Mouse (Mus musculus) lung, adult 18-20 months (tissue): ENCODE measurements at regions not wholly inside any gene's neighbourhood (a gene's known extent, or its start where the extent isn't known, plus 50 kb on each side); places are given as distances from the start of the nearest gene placed in this dataset.

Experiments
- DNase-seq, 2 experiments: peaks; one replicate each; pipeline ENCODE4 v3.0.0; 2022; ENCODE audit warnings: mixed read lengths in 2 of 2

DNA sequence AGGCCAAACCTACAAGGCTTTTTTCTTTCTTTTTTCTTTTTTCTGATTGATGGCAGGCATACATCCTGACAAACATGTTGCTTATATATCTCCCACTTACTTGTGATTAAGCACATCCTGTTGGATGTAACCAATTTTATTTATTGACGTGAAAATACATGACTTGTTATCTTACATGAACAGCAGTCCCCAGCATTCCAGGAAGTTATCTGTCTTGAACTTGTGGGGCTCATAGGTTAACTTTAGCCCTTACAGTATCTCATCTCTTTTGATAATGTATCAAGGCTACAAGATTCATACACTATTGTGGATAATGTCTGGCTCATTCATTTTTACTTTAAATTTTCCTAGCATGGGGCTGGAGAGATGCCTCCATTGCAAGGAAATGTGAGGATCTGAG, 852.0 kb upstream of the Agtr1b start:
- DNase-seq, result no peak

DNA sequence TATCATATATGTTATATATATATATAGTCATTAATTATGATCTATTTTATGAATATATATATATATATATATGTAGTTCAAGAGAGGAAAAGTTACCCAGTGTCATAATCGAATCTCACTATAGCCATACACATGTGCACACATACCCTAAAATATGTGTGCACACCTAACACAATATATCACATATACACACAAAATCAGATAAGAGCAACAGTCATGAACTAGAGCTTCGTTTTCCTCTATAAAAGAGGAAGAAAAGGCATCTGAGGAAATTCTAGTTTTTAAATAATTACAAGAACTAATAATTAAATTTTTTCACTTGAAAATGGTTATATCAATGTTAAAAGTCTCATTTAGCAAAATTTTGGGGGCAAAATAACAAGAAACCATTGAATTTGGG, 835.3 kb upstream of the Tbl1xr1 start:
- DNase-seq, result no peak

DNA sequence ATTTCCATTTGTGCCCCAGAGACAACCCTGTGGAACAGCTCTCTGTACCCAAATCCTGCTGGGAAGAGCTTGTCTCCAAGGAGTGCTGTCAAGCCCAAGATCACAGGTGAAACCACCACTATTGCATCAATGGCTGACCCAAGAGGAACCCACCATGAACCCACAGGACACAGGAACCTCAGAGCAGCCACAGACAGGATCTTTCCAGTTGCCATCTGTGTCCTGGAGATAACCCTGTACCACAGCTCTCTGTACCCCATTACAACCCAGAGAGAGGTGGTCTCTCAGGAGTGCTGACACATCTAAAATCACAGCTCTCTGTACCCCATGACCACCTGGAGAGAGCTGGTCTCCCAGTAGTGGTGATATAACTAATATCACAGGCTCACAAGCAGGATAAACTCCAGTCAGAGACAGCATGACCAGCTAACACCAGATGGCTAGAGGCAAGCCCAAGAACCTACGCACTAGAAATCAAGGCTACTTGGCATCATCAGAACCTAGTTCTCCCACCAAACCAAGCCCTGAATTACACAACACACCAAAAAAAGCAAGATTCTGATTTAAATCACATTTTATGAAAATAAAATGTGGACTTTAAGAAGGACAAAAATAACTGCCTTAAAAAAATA, 820.2 kb upstream of the Tbl1xr1 start:
- DNase-seq, result no peak

DNA sequence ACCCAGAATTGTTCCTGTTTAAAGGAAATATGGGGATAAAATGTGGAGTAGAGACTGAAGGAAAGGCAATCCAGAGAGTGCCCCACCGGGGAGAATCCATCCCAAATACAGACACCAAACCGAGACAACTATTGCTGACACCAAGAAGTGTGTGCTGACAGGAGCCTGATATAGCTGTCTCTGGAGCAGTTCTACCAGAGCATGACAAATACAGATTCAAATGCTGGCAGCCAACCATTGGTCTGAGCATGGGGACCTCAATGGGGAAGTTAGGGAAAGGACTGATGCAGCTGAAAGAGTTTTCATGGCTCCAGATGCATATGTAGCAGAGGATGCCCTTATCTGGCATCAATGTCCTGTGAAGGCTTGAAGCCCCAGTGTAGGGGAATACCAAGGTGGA, 813.1 kb upstream of the Tbl1xr1 start:
- no peak for DNase-seq

DNA sequence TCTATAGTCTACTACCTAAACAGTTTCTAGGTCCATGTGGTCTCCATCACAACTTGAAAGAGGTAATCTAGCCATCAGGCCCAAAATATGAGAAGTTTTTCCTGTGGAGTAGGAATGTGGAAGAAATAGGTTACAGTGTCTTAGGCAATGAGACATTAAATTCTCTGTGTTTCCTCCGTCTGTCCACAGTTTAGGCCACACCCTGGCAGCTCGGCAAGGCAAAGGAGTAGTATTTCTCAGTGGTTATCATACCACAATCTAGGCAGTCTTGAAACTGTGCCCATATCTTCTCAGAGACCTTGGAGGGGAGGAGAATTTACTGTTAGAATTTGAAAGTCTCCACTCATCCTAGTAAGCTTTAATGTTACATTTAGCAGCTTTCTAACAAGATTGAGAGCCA, 811.0 kb upstream of the Tbl1xr1 start:
- DNase-seq, result no peak

DNA sequence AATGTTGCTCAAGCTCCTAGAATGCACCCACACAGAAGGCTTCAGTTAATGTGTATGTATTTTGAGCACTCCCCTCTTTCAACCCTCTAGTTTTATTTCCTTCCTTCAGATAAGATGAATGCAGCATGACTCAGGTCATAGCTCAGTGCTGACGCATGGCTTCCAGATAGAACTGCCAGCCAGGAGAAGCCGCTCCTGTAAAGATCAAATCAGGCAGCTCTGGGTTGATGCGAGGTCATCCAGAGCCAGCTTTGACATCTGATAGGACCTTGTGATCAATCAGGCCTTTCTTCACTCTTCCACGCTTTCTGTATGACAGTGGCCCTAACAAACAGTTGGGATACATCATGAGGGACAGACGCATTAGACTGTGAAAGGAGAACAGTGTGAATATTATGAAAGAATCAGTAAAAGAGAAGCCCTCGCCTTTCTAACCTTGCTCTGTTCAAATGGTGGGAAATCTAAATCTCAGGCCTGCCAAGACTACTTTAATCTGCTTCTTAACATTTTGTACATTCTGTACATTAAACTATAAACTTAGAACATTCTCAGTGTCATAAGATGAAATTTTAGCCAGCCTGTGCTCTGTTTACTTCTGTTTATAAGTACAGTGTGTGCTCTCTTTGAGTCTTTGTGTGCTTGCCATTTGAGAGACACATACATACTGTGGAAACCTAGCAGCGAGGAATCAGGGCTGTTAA, 807.9 kb upstream of the Tbl1xr1 start:
- peak; percentile 3 to 7 for DNase-seq

DNA sequence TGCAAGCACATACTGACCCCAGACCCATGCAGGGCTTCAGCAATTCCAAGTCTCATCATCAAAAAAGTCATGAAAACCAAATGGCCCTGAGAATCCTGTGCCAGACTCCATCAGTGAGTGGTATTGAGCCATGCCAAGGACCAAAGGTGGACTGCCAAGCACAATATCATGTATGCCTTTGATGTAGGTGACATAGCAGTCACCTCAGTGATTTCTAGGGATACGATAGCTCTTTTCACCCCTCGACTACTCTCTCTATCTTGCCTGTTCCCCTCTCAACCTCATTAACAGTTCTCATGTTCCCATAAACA, 807.4 kb upstream of the Tbl1xr1 start:
- DNase-seq, result no peak

DNA sequence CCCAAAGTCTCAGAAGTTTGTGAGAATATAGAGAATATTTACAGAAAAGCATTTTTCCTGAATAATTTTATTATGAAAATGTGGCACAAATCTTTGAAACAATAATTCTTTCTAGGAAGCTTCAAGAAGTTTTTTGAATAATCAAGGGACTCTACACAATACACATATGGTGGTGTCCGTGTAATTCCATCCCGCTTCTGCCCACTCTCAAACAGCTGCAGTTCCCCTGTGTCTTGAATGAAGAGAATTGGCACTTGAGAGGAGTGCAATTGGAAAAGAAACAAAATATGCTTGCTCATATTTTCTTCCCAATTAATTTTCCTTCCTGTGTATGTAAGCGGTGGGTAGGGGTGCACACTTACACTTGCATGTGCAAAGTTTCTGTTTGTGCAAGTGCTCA, 805.7 kb upstream of the Tbl1xr1 start:
- no peak for DNase-seq

DNA sequence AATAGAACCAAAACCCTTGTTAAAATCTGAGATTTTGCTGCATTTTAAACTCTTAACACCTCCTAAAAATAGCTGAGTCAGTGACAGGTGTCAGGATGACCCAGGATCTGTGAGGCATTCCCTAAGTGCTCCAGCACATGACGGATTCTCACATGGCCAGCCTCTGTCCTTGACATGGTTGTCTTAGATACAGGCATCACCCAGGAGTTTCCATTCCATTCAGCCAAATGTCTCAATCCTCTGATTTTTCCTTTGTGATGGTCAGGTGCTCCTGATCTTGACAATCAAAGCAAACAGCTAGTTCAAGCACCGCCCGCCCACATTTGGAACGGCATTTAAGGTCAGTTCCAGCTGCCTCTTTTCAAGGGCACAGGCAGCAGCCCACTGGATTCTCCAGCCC, 804.2 kb upstream of the Tbl1xr1 start:
- DNase-seq, result no peak

DNA sequence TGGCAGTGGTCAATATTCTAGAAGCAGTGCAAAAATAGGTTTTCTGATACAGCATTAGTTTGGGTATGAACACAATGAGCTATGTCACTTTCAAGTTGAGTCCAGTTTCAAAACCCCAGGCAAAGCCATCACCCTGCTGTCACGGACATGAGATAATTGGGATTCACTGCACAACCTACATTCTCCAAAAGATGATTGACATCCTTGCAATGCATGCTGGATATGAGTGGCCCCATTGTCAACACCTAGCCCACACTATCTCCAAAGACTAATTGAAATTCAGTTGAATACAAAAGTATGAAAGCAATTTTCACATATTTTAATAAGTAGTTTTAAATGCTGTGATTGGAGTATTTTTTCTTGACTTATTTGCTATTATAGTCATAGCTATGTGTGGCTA, 783.7 kb upstream of the Tbl1xr1 start:
- DNase-seq, result no peak

DNA sequence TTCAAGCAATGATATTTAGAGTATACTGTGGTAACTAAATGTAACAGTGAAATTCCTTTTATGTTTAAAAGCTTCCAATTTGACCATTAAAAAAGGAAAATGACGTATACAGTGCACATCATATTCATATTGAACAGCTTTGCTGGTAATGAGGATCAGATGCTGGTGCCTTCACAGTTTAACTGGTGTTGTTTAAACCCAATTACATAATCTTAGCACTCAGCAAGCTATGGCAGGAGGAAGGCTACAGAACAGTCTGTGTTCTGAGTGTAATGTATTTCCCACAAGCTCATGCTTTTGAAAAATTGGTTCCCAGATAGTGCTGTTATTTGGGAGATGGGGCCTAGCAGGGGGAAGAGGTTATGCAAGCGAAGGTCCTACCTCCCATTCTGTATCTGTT, 783.1 kb upstream of the Tbl1xr1 start:
- no peak for DNase-seq

DNA sequence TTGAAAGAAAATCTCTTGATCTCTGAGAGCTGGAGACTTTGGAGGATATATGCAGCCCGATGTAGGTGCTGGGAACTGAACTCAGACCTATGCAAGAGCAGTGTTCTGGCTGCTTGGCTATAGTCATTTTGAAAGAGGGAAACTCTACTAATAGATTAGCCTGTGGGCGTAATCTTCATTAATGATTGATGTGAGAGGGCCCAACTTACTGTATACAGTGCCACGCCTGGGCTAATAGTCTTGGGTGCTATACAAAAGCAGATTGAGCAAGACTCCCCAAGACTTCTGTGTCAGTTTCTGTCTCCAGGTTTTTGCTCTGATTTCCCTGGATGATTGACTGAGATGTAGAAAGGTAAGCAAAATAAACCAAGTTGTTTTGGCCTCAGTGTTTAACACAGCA, 781.7 kb upstream of the Tbl1xr1 start:
- DNase-seq, result no peak

DNA sequence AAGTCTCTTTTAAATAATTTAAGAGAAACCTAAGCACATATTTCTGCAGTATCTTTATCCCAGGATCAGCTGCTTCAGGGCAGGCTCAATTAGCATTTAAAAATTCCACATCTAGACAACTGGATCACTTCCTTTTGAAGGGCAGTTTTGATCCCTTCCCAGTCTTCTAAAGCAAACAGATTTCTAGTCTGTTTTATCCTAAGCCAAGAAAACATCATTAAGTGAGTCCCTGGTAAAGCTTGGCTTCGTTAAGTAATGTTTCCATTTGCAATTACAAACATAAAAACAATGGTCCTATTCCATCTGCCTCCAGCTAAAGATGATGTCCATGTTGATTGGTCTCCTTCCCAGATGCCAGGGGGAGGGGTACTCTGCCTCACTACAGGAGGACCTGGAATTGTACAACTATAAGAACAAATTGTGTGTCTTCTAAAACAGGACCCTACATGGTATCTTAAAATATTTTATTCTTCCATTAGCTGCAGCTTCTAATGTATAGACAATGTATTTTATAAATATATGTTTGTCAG, 779.8 kb upstream of the Tbl1xr1 start:
- no peak for DNase-seq

DNA sequence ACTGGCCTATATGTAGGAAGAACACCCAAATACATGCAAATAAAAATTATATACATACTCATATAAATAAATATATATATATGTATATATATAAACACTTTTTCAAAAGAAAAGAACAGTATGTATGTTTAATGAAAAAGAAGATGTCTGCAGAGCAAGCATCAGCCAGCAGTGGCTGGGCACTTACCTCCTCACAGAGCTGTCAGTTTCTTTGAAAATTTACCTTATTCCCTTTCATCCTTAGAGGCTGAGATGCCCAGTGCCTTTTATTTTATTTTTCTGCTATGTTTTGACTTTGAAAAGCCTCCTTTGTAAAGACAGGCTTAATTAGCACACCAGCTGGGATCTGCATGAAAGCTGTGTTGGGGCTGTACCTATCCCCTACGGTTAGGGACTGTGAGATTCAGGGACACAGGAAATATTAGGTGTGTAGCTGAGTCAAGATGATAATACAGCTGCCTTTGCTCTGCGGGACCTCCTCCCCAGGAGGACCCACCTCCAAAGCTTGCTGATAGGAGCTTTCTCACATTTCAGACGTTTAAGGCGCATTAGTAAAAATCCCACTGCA, 751.0 kb upstream of the Tbl1xr1 start:
- no peak for DNase-seq

DNA sequence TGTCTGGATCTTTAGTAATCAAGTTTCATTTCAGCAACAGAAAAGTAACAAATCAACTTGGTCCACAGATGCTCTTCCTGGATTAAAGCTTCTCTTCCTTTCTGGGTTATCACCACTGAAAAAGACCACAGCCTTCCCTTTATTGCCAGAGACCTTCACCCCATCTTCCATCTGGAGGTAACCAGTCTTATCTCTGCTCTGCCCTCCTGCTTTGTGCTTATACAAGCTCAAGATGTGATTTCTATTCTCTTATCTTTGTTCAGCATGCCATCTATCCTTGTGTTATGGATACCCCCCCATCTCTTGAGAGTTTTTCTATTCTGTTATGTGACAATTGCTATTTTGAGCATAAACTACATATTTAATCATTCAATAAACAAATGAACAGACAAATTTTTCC, 734.5 kb upstream of the Tbl1xr1 start:
- no peak for DNase-seq

DNA sequence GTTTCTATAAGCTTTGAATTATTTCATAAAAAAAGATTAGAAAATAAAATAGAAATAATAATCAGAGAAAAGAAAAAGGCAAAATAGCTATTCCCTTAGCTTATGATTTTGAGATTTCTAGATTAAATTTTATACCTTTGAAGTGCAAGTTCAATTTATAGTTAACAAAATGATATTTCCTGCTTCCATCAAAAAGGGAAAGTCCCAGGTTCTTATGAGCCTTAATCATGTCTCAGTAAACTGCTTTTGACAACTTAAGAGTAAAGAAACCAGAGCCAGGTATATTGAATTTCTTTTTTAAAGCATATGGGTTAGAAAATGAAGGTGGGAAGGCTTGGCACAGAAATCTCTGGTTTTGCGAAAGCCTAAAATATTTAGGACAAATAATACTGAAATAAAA, 733.4 kb upstream of the Tbl1xr1 start:
- DNase-seq, result no peak

DNA sequence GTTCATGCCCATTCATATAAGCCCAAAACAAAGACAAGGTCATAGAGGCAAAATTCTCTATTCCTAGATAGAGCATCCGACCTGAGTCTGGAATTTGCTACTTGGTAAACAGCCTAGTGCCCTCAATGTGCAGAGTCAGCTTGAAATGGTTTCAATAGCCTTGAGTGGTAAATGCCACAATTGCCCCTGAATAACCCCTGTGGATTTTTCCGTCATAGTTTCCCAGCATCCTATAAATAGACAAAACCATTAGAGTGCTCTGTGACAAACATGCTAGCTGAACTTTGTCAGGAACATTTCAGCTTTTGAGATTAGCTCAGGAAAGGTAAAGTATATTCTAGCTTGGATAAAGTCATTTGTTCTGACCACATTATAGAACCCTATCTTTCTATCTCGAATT, 727.0 kb upstream of the Tbl1xr1 start:
- no peak for DNase-seq

DNA sequence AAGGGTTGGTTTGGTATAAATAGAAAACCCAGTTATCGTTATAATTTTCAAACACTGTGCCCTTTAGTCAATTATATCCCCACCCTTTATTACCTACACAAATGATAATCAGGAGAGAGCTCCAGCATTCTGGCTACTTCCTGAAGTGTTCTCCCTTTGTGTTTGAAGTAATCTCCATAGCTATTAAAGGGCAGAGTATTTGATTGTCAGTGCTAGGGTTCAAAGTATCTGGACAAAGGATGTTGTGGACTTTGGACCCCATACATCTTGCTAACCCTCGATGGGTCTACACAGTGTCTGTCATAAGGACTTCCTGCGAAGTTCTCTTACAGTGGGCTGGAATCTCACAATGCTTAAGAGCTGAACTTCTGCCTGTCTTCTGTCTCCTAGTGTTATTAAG, 720.3 kb upstream of the Tbl1xr1 start:
- DNase-seq, result no peak

DNA sequence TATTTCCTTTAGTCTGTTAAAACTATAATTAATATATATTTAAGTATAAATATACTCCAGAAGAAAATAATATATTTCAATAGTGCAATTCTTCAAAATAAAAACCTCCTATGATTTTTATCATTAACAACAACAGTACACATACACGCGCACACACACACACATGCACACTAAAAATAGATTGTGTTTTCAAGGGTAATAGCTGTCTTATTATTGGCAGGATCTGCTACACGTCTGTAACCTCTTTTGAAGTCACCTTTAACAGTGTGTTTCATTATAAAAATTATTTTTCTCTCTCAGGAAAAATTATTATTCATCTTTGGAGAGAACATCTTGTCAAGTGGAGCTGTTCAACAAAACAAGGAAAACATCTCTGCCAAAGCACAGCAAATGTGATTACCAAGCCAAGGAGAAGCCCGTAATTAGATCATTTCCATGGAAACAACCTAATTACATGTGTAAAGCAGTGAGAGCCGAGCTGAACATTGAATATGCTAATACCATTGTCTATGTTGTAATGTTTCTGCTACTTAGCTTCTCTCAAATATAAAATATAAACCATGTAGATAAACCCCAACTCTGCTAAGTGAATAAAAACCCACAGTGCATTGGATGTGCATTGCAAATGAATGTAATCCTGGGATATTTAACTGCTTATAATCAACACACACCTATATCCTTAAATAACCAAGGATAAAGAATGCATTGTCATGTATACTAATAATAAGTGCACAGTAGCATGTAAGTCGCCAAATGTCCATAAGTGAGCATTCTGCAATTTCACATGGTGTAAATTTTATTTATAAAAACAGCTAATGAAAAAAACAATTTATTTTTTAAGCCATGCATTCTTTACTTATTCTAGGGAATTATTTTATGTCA, 719.4 kb upstream of the Tbl1xr1 start:
- DNase-seq, result no peak

DNA sequence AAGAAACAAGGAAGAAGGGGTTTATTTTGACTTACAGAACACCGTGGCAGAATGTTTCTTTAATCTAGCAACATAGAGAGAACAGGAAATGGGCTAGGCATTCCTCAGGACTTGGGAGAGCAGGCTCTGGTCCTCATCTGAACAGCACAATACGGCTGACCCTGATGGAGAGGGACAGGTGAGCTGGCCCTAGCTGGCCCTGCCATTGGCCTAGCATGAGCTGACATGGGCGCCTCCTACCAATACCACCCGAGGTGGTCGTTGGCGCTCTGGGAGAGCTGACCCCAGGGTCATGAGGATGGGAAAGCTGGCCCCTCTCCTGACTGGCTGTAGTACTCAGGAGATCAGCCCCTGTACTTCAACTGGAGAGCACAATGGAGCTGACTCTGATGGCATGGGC, 718.4 kb upstream of the Tbl1xr1 start:
- DNase-seq, result no peak

DNA sequence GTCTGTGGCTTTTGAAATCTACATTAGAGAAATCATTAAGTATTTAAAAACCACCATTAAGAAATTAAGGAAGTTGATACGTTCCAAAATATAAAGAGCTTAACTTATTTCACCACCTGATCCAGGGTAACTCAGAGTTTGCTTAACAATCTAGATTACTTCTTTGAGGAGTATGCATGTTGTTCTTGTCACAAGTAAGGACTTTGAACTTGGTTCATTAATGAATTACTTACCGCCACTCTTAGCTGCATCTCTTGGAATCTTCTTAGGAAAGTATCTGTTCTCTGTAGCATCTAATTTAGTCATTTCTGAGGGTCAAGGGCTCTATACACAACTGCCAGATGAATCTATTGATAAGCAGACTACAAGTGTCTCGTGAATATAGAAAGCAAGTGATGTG, 715.4 kb upstream of the Tbl1xr1 start:
- no peak for DNase-seq

DNA sequence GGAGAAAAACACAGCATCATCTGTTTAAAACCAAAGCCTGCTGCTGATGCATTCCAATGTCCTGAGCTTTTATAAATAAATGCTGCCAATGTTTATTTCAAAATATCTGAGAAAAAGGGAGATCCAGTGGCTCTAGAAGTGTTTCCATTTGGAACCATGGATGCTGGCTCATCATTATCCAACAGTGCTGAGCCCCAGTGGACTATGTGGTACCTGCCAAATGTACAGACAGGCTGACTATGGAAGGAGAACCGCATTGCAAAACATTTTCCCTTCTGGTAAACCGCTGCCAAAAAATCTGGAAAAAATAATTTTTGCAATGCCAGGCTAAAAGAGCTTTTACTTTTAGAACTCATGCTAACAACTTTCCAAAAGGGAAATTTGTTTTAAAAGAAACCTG, 696.6 kb upstream of the Tbl1xr1 start:
- DNase-seq, result peak; percentile 7 to 29

DNA sequence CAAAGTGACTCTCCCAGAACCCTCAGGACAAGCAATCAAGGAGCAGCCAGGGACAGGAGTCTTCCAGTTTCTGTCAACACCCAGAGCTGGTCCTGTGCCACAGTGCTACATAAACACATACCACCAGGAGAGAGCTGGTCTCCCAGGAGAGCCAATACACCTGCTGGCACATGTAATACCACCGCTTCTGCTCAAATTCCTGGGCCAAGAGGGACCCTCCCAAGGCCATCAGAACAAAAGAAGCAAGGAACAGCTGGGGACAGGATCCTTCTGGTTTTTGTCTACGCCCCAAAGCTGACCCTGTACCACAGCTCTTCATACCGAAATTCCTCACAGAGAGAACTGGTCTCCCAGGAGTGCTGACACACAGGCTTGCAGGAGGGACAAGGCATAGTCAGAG, 695.4 kb upstream of the Tbl1xr1 start:
- DNase-seq, result no peak

DNA sequence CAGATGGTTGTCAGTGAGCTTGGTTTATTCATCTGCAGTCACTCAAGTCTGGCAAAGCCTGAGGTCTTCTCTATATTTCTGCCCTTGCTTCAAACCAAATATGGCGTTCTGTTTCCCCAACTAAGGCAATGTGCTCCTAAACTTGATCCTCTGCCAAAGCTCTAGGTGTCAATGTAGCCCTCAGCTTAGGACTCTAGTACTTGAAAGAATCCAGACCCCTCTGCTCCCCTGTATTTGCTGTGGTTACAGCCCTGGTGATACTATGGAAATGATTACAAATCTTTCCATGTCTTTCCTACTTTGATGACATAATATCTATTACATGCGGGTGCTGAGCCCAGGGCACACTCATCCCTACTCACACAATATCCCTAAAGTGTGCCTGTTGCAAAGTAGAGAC, 672.9 kb upstream of the Tbl1xr1 start:
- no peak for DNase-seq
